Mouse (Mus musculus) layer of hippocampus, adult 18-20 months (tissue): ENCODE measurements around the gene Vps26c. TPM values are rescaled to one million over a fixed set of nuclear protein-coding genes. Genes with fewer than 3 reads are reported as not detected.

Experiments used
- total RNA-seq, 2 experiments: library from RNA; stranded (reverse); gene quantifications; 2 replicates each; pipeline ENCODE4 v1.2.3; 2021

The Vps26c gene
- total RNA-seq, 2 experiments from 2014 or later, result 34.7 to 37.9 TPM

Other genes with a start within 250 kb of the Vps26c start
- gene Hlcs, start 213.3 kb downstream of the Vps26c start, total RNA-seq, result 10 to 100 TPM; 13.5 to 13.9 TPM
- gene Ripply3, start 198.4 kb downstream of the Vps26c start, total RNA-seq, result under 1 TPM in 1 of 2 experiments, not detected in 1; 0.20 TPM
- 100 to 1,000 TPM; 823 to 869 TPM for gene Ttc3, start 156.2 kb downstream of the Vps26c start, total RNA-seq
- 10 to 100 TPM; 35.5 to 40.7 TPM for gene Pigp, start 155.0 kb downstream of the Vps26c start, total RNA-seq
- 10 to 100 TPM; 86.6 to 93.2 TPM for gene Dyrk1a, start 43.2 kb upstream of the Vps26c start, total RNA-seq